Mouse (Mus musculus) E14TG2a.4 (cell line): Measurements from ENCODE around the gene Gm49366.
"Not testable (repeated sequence)": the region's sequence is repeated elsewhere in the genome, so short reads cannot be mapped to it uniquely, and the experiment has no call there.

Experiments
- H3K27me3 ChIP-seq: 2 replicates; pipeline ENCODE4 v1.6.1; 2014; ENCODE audit warnings: low read length, control low read depth; ENCODE audit not compliant: insufficient read depth
- H3K36me3 ChIP-seq: 2 replicates; pipeline ENCODE4 v1.6.1; 2014; ENCODE audit warnings: low read length, control low read depth; ENCODE audit not compliant: insufficient read depth
- H3K4me1 ChIP-seq: replicated peaks from 2 replicates; pipeline ENCODE4 v1.6.1; 2014; ENCODE audit warnings: low read depth, low read length, control low read depth
- H3K4me3 ChIP-seq: replicated peaks from 2 replicates; pipeline ENCODE4 v1.5.1; 2014; ENCODE audit warnings: mild to moderate bottlenecking, low read length
- H3K9me3 ChIP-seq: 2 replicates; pipeline ENCODE4 v1.6.1; 2014; ENCODE audit warnings: low read length, control low read depth
- CTCF ChIP-seq: conservative IDR thresholded peaks from 2 replicates; pipeline ENCODE4 v1.5.1; 2014; ENCODE audit warnings: low read length
- NANOG ChIP-seq: IDR thresholded peaks from 2 replicates; pipeline ENCODE4 v1.6.1; 2014; ENCODE audit warnings: borderline replicate concordance, low read length, mixed read lengths
- POU5F1 ChIP-seq: IDR thresholded peaks from 2 replicates; pipeline ENCODE4 v1.6.1; 2014; ENCODE audit warnings: low read length, borderline replicate concordance

Gene Gm49366

GRCm38 (mm10) chr12:84038691-84039111 lies at the start of gene Gm49366:
Gene Gm49366, plus strand, starts transcription at chr12:84038935.
- H3K4me1 ChIP-seq, H3K9me3 ChIP-seq, H3K36me3 ChIP-seq: not testable (repeated sequence)
- H3K27me3 ChIP-seq, result peaks cover 15% of the 10 kb centered on the region
- peak within 1 kb of the TSS; percentile 77 for H3K4me3 ChIP-seq

- Histone ChIP-seq H3K4me3 (no peak overlapping the region), H3K4me1 (peaks cover 17% of the 10 kb centered on the region), H3K27me3 (peaks cover 26% of the 10 kb centered on the region), H3K36me3 (no peaks in the 10 kb centered on the region), H3K9me3 (peaks cover 8% of the 10 kb centered on the region)
- TF ChIP-seq CTCF, result no peak
- no peak for TF ChIP-seq POU5F1
- TF ChIP-seq NANOG, result no peak
Observed at GRCm38 (mm10) chr12:83989378-83989777, 49.4 kb upstream of the Gm49366 start.

GRCm38 (mm10) chr12:83997221-83997620 lies 41.5 kb upstream of the Gm49366 start:
- H3K4me1 ChIP-seq, result peaks cover 5% of the 10 kb centered on the region; the same call in 1 of the 2 replicates
- H3K4me3 ChIP-seq, result no peak overlapping the region
- H3K9me3 ChIP-seq, result peaks cover 37% of the 10 kb centered on the region
- H3K36me3 ChIP-seq, result no peaks in the 10 kb centered on the region
- peaks cover 15% of the 10 kb centered on the region for H3K27me3 ChIP-seq
- TF ChIP-seq POU5F1, result no peak
- TF ChIP-seq NANOG, result no peak
- no peak for TF ChIP-seq CTCF

- no peak overlapping the region for H3K4me3 ChIP-seq
- H3K27me3 ChIP-seq, result peaks cover 15% of the 10 kb centered on the region
- H3K9me3 ChIP-seq, result peaks cover 47% of the 10 kb centered on the region
- TF ChIP-seq NANOG (no peak), CTCF (no peak), POU5F1 (no peak)
- peaks cover 5% of the 10 kb centered on the region; the same call in 1 of the 2 replicates for H3K4me1 ChIP-seq
- H3K36me3 ChIP-seq, result no peaks in the 10 kb centered on the region
Observed at GRCm38 (mm10) chr12:83998341-83999107, 40.2 kb upstream of the Gm49366 start.

GRCm38 (mm10) chr12:83999237-83999636 lies 39.5 kb upstream of the Gm49366 start:
- Histone ChIP-seq H3K9me3 (peaks cover 50% of the 10 kb centered on the region), H3K27me3 (peaks cover 15% of the 10 kb centered on the region)
- not testable (repeated sequence) for H3K36me3 ChIP-seq, H3K4me3 ChIP-seq, H3K4me1 ChIP-seq

GRCm38 (mm10) chr12:84000418-84000817 lies 38.3 kb upstream of the Gm49366 start:
- H3K4me1 ChIP-seq, result peaks cover 5% of the 10 kb centered on the region; the same call in 1 of the 2 replicates
- H3K36me3 ChIP-seq, result no peaks in the 10 kb centered on the region
- peaks cover 15% of the 10 kb centered on the region for H3K27me3 ChIP-seq
- TF ChIP-seq POU5F1, result no peak
- no peak for TF ChIP-seq CTCF
- TF ChIP-seq NANOG, result no peak
- H3K4me3 ChIP-seq, result no peak overlapping the region
- peaks cover 38% of the 10 kb centered on the region for H3K9me3 ChIP-seq

GRCm38 (mm10) chr12:84003866-84004265 lies 34.9 kb upstream of the Gm49366 start:
- H3K4me3 ChIP-seq, result no peak overlapping the region
- no peak for TF ChIP-seq POU5F1
- TF ChIP-seq CTCF, result no peak
- TF ChIP-seq NANOG, result no peak
- H3K27me3 ChIP-seq, result peaks cover 10% of the 10 kb centered on the region
- H3K9me3 ChIP-seq, result peaks cover 39% of the 10 kb centered on the region
- H3K36me3 ChIP-seq, result no peaks in the 10 kb centered on the region
- peaks cover under 1% of the 10 kb centered on the region; the same call in 1 of the 2 replicates for H3K4me1 ChIP-seq

- H3K4me3 ChIP-seq, result no peak overlapping the region
- H3K36me3 ChIP-seq, result no peaks in the 10 kb centered on the region
- H3K9me3 ChIP-seq, result peaks cover 21% of the 10 kb centered on the region
- H3K27me3 ChIP-seq, result peaks cover 27% of the 10 kb centered on the region
- TF ChIP-seq POU5F1 (no peak), CTCF (no peak), NANOG (no peak)
- peaks cover 15% of the 10 kb centered on the region for H3K4me1 ChIP-seq
Observed at GRCm38 (mm10) chr12:84008251-84008650, 30.5 kb upstream of the Gm49366 start.

- peaks cover 16% of the 10 kb centered on the region for H3K9me3 ChIP-seq
- TF ChIP-seq CTCF (no peak), NANOG (no peak), POU5F1 (no peak)
- peak overlapping the region; percentile 74 for H3K4me3 ChIP-seq
- peaks cover 27% of the 10 kb centered on the region for H3K27me3 ChIP-seq
- H3K36me3 ChIP-seq, result no peaks in the 10 kb centered on the region
- H3K4me1 ChIP-seq, result peaks cover 16% of the 10 kb centered on the region
Observed at GRCm38 (mm10) chr12:84008729-84009128, 30.0 kb upstream of the Gm49366 start.

- Histone ChIP-seq H3K4me1 (peaks cover 16% of the 10 kb centered on the region), H3K9me3 (peaks cover 14% of the 10 kb centered on the region), H3K27me3 (peaks cover 27% of the 10 kb centered on the region), H3K4me3 (peak within 1 kb of the TSS; percentile 74)
- not testable (repeated sequence) for H3K36me3 ChIP-seq
Observed at GRCm38 (mm10) chr12:84009171-84009965, 29.4 kb upstream of the Gm49366 start, which contains the start of gene Acot1. Gene Acot1, plus strand, starts transcription at chr12:84009490.
